Mouse (Mus musculus): ENCODE measurements around the gene Ppef1.

Ppef1 gene

GRCm38 (mm10) chrX:160598562-160599458 lies 136.8 kb downstream of the Ppef1 start:
- no peak for DNase-seq (ENCODE audit: extremely low read depth, low read depth, low spot score)

DNA sequence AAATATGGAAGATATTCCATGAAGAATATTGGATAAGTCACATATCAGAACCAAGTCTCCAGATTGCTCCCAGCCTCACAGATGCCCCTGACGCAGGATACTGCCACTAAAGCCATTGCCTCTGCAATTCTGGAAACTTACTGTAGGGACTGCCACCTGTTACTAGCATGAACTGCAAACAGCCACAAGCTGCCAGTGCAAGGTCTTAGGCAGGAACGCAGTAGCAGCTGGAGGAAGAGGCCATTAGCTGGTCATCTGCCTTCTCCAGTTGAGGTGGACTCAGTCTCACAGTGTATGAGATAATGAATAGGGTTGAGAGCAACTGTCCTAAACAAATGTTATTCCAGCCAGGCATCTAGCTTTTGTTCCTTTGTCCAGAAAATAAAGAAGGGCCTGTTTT lies 137.5 kb downstream of the Ppef1 start:
- DNase-seq (ENCODE audit: extremely low read depth, low read depth, low spot score): no peak

DNA sequence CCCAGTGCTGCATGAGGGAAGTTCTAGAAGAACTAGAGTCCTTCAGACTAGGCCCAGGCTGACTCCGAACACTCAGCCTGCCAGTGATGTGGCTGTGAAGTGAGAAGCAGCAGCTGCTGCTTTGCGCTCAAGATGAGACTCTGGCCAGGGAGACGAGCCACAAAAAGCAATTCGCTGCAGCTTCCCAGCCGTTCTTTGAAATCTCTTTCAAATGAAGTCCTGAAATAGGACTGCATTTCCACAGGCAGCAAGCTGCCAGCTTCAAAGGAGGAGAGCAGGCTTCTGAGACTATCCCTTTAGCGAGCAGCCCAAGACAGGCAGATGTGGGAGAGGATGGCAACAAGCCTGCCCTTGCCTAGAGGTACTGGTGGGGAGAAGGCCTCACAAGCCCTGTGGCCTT lies 142.6 kb downstream of the Ppef1 start:
- no peak for DNase-seq (ENCODE audit: extremely low read depth, low read depth, low spot score)

DNA sequence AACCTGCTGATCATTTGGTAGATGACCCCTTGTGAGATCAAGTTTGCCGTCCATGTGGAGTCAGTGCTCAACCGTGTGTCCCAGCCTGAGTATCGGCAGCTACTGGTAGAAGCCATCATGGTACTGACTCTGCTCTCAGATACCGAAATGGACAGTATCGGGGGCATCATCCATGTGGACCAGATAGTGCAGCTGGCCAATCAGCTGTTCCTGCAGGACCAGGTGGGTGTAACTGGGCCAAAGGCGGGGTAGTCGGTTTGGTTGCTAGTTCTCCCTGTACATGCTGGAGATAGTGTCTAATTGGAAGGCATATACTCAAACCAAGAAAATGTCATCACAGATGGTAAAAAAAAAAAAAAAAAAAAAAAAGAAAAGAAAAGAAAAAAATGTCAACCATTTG lies 145.4 kb downstream of the Ppef1 start:
- no peak for DNase-seq (ENCODE audit: extremely low read depth, low read depth, low spot score)

- no peak for DNase-seq (ENCODE audit: extremely low read depth, low read depth, low spot score)
Observed at GRCm38 (mm10) chrX:160588523-160588922, 147.0 kb downstream of the Ppef1 start.

GRCm38 (mm10) chrX:160585110-160585509 lies 150.5 kb downstream of the Ppef1 start:
- no peak for DNase-seq (ENCODE audit: extremely low read depth, low read depth, low spot score)

DNA sequence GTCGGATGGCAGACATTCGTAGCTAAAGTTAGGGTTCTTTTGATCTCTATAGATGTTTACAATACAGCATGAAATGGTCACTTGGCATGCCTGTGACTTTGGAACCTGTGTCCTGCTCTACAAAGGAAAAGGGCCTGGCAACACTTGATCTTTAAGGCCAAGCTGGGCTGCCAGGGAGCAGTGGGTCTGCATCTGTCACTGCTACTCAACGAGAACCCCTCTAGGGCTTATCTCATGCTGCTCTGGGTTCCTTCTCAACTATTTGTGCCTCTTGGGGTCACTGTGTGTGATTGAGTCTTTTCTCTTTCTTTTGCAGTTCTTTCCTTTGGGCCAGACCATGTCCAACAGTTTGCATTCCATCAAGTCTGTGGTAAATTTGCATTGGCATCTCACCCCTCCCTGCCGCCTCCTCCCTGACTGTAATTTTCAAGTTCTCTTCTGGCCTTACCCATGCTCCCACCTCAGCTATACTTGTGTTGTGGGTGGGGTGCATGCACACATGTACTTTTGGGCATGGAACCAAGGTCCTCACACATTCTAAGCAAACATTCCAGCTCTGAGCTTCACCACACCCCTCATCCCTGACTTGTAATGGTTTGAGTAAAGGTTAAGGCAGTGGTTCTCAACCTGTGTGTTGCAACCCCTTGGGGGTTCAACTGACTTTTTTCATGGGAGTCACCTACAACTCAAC lies 151.3 kb downstream of the Ppef1 start:
- DNase-seq (ENCODE audit: extremely low read depth, low read depth, low spot score): no peak

DNA sequence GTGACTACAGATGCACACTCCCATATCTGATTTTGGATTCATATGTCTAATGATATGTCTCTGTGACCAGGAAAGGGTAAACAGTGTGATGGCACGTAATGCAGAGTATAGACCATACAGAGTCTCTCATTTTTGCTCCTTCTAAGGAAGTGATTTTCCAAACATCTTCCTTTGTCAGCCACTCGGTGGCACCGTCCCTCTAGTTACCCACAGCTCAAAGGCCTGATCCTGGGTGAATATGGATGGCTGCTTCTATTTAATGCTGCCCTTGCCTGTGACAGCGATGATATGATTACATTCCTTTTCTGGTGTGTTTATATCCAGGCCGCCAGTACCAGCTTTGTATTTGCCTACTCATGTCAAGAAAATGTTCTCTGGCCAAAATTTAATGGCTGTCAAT lies 152.0 kb downstream of the Ppef1 start:
- DNase-seq (ENCODE audit: extremely low read depth, low read depth, low spot score): no peak

Measured in fat pad, adult 2 months (tissue).